Mouse (Mus musculus): ENCODE measurements around the gene Patl2.

Patl2 gene

GRCm38 (mm10) chr2:122172188-122172587 lies 13.8 kb downstream of the Patl2 start:
- ATAC-seq (ENCODE audit: low TSS enrichment): 0 out of 2 replicates have a peak, but pooled peaks have one; percentile 44

- ATAC-seq (ENCODE audit: low TSS enrichment): no peak
Observed at GRCm38 (mm10) chr2:122171292-122171691, 14.7 kb downstream of the Patl2 start.

GRCm38 (mm10) chr2:122164293-122164692 lies 21.7 kb downstream of the Patl2 start:
- peak; percentile 83 for ATAC-seq (ENCODE audit: low TSS enrichment)

GRCm38 (mm10) chr2:122163430-122164195 lies 22.4 kb downstream of the Patl2 start:
- ATAC-seq (ENCODE audit: low TSS enrichment): peak; percentile 92

DNA sequence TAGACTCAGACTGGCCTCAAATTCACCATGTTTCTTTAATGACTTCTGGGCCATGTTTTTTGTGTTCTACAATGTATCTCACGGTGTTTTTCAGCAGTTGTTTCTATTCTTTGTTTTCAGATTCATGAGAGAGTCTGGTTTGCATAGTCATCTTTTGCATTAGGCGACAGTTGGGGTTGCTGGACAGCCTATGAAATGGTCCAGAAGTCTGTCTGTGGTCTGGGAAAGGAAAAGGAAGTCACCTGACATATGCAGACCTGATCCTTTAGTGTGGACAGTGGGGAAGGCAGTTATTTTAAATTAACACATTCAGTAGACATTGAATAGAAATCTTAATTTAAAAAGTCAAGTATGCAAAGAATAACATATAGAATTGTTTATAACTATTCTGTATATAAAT lies 23.5 kb downstream of the Patl2 start:
- no peak for ATAC-seq (ENCODE audit: low TSS enrichment)

GRCm38 (mm10) chr2:122161542-122161941 lies 24.4 kb downstream of the Patl2 start:
- no peak for ATAC-seq (ENCODE audit: low TSS enrichment)

DNA sequence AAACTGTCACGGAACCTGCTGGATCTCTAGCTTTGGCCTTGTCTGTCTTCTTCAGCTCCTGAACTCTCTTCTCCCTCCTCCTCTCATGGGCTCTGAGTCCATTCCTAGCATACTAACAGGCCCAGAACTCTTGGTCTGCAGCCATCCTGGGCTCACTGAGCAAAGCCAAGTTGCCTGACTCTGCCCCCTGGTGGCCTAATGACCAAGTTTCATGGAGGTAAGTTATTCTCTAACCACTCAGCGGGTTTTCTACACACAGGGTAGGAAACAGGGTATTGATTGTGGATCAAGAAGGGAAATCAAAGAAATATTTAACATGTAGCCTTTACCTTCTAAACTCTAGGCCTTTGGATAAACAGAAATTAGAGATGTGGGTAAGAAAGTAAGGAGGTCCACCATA lies 25.3 kb downstream of the Patl2 start, which contains the start of gene Trim69:
TSS of gene Trim69 (plus strand) at position 21 of the 400 bp plus-strand sequence.
- peak; percentile 33; the same call in 1 of the 2 replicates for ATAC-seq (ENCODE audit: low TSS enrichment)

DNA sequence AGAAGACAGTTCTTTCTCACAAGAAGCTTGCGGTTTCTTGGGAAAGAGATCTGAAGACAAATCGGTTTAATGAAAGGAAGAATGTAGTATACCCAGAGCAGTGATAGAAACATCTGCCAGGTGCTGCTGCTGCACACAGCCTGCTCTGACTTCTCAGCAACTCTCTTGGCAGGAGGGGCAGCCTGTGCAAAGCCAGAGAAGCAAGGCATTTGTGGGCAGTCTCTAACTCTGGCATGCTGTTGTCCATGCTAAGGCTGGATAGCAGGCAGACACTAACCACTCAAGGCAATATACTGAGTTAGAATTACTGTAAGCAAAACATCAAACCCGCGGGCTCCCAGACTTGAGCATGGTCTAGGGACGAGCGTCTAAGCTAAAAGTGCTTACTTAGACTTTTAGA lies 26.3 kb downstream of the Patl2 start:
- ATAC-seq (ENCODE audit: low TSS enrichment): no peak

GRCm38 (mm10) chr2:122158362-122158802 lies 27.6 kb downstream of the Patl2 start:
- peak; percentile 39; the same call in 1 of the 2 replicates for ATAC-seq (ENCODE audit: low TSS enrichment)

DNA sequence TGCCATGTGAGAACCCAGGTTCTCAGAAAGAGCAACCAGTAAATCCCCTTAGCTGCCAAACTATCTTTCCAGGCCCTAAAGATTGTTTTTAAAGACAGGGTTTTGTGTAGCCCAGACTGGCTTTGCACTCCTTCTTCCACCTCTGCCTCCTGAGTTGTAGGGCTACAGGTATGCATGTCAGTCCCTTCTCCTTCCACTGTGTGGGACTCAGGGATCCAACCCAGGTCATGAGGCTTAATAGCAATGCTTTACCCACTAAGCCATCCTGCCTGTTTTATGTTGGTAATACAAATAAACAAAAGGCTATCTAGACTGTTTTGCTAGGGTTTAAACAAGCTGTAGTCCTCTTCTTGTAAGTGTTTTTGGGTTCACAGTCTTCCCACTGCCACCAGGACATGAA lies 28.4 kb downstream of the Patl2 start:
- ATAC-seq (ENCODE audit: low TSS enrichment): no peak

- ATAC-seq (ENCODE audit: low TSS enrichment): no peak
Observed at GRCm38 (mm10) chr2:122156051-122156700, 29.8 kb downstream of the Patl2 start.

DNA sequence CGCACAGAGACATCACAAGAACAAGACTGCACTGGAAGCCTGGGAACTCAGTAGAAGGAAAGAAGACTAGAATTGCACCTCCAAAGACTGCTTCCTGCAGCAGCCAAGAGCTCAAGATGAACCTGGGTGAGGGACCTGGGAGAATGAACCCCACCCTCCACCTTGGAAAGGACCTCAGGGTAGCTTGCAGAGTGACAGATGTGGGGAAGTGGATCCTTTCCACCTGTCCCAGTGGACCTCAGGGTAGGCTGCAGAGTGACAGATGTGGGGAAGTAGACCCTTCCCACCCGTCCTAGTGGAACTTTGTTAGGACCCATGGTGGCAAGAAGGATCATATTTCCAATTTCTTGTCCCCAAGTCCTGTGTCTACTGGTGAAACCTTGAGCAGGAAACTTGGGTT lies 30.7 kb downstream of the Patl2 start:
- no peak for ATAC-seq (ENCODE audit: low TSS enrichment)

- no peak for ATAC-seq (ENCODE audit: low TSS enrichment)
Observed at GRCm38 (mm10) chr2:122154479-122154878, 31.5 kb downstream of the Patl2 start.

GRCm38 (mm10) chr2:122153681-122154365 lies 32.2 kb downstream of the Patl2 start:
- ATAC-seq (ENCODE audit: low TSS enrichment): no peak

DNA sequence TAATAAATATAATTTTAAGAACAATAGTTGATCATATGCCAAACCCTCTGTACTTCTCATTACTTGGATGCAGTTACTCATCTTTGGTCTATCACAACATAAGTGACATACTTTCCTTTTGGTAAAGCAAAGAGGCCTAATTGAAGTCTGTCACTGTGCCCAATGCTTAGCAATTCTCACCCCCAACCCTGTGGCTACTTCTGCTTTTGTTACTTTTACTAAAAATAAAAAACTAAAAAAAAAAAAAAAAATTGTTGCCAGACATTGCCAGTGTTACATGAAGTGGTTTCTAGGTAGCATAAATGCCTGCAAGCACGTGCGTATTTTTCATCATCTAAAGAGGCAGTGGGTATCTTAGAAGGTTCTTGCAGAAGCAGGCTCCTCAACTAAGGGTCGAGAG lies 33.1 kb downstream of the Patl2 start:
- no peak for ATAC-seq (ENCODE audit: low TSS enrichment)

GRCm38 (mm10) chr2:122151221-122151620 lies 34.8 kb downstream of the Patl2 start:
- ATAC-seq (ENCODE audit: low TSS enrichment): no peak

DNA sequence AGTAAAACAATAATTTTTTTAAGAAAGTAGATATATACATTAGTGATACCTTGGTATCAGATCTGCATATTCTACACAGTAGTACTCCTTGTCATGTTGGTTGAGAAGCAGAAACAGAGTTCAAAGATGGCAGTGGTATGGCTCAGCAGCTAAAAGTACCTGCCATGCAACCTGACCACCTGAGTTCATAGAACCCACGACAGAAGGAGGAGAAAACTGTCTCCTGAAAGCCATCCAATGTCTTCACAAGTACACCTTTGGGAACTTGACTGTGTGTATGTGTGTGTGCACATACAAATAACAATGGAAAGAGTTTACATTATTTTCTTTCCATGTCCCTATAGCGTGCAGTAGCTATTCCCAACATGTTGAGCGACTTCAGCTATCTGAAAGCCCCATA lies 36.3 kb downstream of the Patl2 start:
- no peak for ATAC-seq (ENCODE audit: low TSS enrichment)

DNA sequence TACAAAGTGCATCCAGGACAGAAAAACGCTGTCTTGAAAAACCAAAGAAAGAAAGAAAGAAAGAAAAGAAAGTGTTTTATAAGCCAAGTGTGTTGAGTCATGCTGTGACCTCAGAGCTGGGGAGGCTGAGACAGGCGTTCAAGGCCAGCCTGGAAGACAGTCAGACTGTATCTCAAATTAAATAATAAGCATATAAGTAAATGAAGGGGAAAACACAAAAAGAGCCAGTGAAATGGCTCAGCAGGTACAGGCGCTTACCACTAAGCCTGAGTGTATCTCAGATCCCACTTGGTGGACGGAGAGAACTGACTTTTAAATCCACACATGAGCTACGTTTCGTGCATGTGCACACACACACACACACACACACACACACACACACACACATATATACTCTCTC lies 36.7 kb downstream of the Patl2 start:
- no peak for ATAC-seq (ENCODE audit: low TSS enrichment)

DNA sequence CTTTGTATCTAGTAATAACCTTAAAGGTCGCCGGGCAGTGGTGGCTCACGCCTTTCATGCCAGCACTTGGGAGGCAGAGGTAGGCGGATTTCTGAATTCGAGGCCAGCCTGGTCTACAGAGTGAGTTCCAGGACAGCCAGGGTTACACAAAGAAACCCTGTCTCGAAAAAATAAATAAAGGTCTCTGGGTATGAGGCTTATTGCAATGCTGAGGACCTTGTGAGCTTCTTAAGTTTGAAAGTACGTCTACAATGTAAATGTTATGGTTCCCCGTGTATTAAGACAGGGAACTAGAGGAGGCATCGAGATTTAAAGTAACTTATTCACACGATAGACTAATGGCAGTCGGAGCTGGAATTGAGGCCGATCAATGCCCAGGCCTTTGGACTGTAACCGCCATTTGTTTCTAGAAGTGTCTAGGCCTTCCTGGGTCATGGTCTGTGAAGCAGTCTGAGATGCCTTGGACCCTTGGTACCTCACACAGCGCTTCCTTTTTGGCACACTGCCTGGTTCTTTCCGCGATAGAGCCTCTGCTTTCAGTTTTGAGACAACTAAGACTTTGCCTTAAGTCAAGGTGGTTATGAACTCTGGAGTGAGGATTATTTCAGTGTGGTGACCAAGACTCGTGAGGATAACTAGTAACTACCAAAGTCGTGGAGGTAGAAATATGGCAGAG lies 37.6 kb downstream of the Patl2 start:
- ATAC-seq (ENCODE audit: low TSS enrichment): no peak

DNA sequence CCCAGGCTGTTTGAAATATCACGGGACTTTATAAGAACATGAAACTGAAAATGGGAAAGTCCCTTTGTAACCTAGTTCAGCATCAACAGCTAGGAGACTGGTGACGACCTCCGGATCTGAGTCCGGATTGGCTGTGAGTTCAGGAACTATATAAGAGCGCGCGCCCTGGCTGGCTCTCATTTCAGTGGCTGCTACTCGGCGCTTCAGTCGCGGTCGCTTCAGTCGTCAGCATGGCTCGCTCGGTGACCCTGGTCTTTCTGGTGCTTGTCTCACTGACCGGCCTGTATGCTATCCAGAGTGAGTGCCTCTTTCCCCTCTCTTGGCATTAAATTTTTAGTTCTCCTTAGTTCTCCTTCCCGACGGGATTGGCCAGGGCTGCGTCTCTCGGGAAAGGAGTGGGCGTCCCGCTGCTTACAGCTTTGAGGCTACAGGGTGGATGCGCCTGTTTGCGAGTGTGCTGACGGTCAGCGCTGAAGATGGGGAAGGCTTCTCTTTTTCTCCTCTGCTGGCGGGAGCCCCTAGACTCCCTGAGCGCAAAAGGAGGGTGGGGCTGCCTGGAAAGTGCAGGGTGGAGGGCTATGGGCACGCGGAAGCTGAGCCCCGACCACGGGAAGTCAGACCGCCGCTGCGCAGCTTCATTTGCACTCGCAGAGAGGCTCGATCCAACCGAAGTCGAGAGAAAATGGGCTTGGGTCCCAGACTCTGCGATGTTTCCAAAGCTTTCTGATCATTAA lies 38.3 kb downstream of the Patl2 start, which contains the start of gene B2m:
TSS of gene B2m (plus strand) at position 179 of the 734 bp plus-strand sequence.
- peak; percentile 96 for ATAC-seq (ENCODE audit: low TSS enrichment)

GRCm38 (mm10) chr2:122146687-122147086 lies 39.3 kb downstream of the Patl2 start:
- no peak for ATAC-seq (ENCODE audit: low TSS enrichment)

Data from frontal cortex, adult (tissue).